Comparison of ENCODE assay signal across 1 mouse cellular context in the genomic region with DNA sequence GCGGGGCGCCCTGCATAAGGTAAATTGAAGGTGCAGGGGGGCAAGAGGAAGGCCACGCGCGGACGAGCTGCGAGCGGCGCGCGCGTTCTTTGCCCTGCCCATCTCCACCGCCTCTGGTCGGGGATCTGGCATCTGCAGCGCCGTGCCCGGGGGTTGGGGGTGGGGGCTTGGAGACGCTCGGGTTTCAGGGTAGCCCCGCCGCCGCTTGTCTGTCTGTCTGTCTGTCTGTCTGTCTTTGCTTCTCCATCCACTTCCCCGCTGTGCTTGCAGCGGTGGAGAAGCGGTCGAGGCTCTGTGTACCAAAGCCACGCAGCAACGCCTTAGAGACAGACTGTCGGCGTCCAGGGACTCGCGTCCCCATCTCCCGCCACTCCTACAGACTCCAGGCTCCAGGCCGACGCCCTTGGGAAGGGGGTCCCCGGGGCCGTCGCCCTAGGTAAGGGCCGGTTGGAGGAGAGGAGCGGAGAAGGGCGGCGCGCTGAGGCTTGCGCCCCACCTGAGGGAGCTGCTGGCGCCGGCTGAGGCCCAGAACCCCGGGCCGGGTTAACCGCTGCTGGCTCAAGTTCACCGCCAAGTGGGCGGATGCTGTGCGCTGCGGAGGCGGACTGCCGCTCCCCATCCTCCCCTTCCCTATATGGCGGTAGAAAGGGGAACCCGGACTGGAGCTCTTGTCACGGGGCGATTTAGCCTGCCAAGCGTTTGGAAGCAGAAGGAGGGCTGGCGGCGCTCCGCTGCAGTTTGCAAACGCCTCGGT.
A peak's percentile ranks its signal among the peaks of the same experiment; 100 is the strongest.
TF ChIP-seq lines count a peak whose summit lies in the region.

No protein-coding gene starts in this region.

TF ChIP-seq in CH12.LX, 34 proteins besides CTCF, POLR2A, EP300 and RAD21:
- TF ChIP-seq MEF2A (IDR thresholded peaks at IDR 0.05; ENCODE audit: borderline replicate concordance, low read depth, low read length) (0 out of 2 replicates have a peak, but pooled peaks have one; percentile 11), MAZ (IDR thresholded peaks at IDR 0.05; ENCODE audit: low read depth, low read length) (no peak), ZNF384 (IDR thresholded peaks at IDR 0.05; ENCODE audit: low read depth, low read length) (no peak), USF2 (conservative IDR thresholded peaks at IDR 0.05; ENCODE audit: low read depth, low read length) (no peak), MYC (IDR thresholded peaks at IDR 0.05; ENCODE audit: low read depth, low read length) (0 out of 2 replicates have a peak, but pooled peaks have one; percentile 27), HCFC1 (IDR thresholded peaks at IDR 0.05; ENCODE audit: low read depth, low read length) (peak; percentile 42; the same call in 1 of the 2 replicates), ETS1 (conservative IDR thresholded peaks at IDR 0.05; ENCODE audit: low read depth, low read length) (no peak; the same call in 1 of the 2 replicates), BHLHE40 (IDR thresholded peaks at IDR 0.05; ENCODE audit: low read depth, low read length) (0 out of 2 replicates have a peak, but pooled peaks have one; percentile 25), ZKSCAN1 (IDR thresholded peaks at IDR 0.05; ENCODE audit: borderline replicate concordance, low read depth, low read length) (no peak), ZC3H11A (IDR thresholded peaks at IDR 0.05; ENCODE audit: low read depth, low read length) (no peak), CHD2 (IDR thresholded peaks at IDR 0.05; ENCODE audit: low read length) (0 out of 2 replicates have a peak, but pooled peaks have one; percentile 28), UBTF (IDR thresholded peaks at IDR 0.05; ENCODE audit: low read depth, low read length) (peak; percentile 93; the same call in 1 of the 2 replicates), POLR2AphosphoS2 (IDR thresholded peaks at IDR 0.05; ENCODE audit: low read depth, low read length) (no peak), JUN (IDR thresholded peaks at IDR 0.05; ENCODE audit: insufficient read depth, low read depth, low read length) (no peak), MAFK (IDR thresholded peaks at IDR 0.05; ENCODE audit: insufficient replicate concordance, low read length) (no peak), USF1 (IDR thresholded peaks at IDR 0.05; ENCODE audit: low read depth, low read length) (no peak), CHD1 (IDR thresholded peaks at IDR 0.05; ENCODE audit: low read depth, low read length) (no peak), GABPA (IDR thresholded peaks at IDR 0.05; ENCODE audit: insufficient replicate concordance, low read depth, low read length) (no peak), RCOR1 (conservative IDR thresholded peaks at IDR 0.05; ENCODE audit: low read depth, low read length) (no peak), SIN3A (IDR thresholded peaks at IDR 0.05; ENCODE audit: low read length) (peak; percentile 86), JUND (conservative IDR thresholded peaks at IDR 0.05; ENCODE audit: low read depth, low read length) (no peak), TCF12 (IDR thresholded peaks at IDR 0.05; ENCODE audit: low read depth, low read length) (no peak; the same call in 1 of the 2 replicates), MXI1 (IDR thresholded peaks at IDR 0.05; ENCODE audit: low read depth, low read length) (no peak), IRF4 (IDR thresholded peaks at IDR 0.05; ENCODE audit: low read depth, low read length) (no peak), PAX5 (IDR thresholded peaks at IDR 0.05; ENCODE audit: low read length) (no peak), NELFE (IDR thresholded peaks at IDR 0.05; ENCODE audit: low read depth, low read length) (peak; percentile 34; the same call in 1 of the 2 replicates), ELF1 (IDR thresholded peaks at IDR 0.05; ENCODE audit: low read depth, low read length) (peak; percentile 34; the same call in 1 of the 2 replicates), SMC3 (IDR thresholded peaks at IDR 0.05; ENCODE audit: low read depth, low read length) (no peak; the same call in 1 of the 2 replicates), ZMIZ1 (IDR thresholded peaks at IDR 0.05; ENCODE audit: low read depth, low read length) (peak; percentile 45; the same call in 1 of the 2 replicates), E2F4 (IDR thresholded peaks at IDR 0.05; ENCODE audit: insufficient replicate concordance, low read depth, low read length) (no peak), MAX (IDR thresholded peaks at IDR 0.05; ENCODE audit: low read length) (peak; percentile 34; the same call in 1 of the 2 replicates), KAT2A (IDR thresholded peaks at IDR 0.05; ENCODE audit: insufficient replicate concordance, low read length) (no peak), TBP (conservative IDR thresholded peaks at IDR 0.05; ENCODE audit: low read depth, low read length) (0 out of 2 replicates have a peak, but pooled peaks have one; percentile 25), NRF1 (IDR thresholded peaks at IDR 0.05; ENCODE audit: low read depth, low read length) (no peak)
